Comparison of ENCODE assay signal across 26 mouse cellular contexts in the genomic region with DNA sequence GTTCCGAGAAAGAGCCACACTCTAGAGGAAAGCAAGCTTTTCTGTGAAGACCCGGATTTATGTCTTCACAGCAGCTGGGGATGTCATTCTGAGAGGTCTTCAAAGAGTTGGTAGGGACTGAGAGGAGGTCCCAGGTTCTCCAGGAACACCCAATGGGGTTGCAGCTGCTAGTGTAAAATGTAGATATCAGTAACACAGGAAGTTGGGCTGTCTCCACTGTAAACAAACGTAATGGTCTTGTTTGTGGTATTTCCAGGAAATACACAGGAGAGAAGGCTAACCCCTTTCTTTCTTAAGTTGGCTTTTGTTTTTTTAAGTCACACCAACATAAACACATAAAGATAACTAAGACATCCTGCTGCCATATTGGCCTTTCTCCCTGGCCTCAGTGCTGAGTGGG. TPM values are rescaled to one million over a fixed set of nuclear protein-coding genes. Genes with fewer than 3 reads are reported as not detected.
DNase-seq lines count a peak whose midpoint lies in the region; ATAC-seq lines count a peak whose summit lies in the region.
"Had no signal": no experiment of that assay in that cellular context is flagged by ENCODE, and none has a peak within 500 bp of the region (broad histone marks: within the 10 kb centered on the region; RNA-seq: fewer than 3 reads in every experiment).

No protein-coding gene starts in this region.

- H3K9ac ChIP-seq in kidney, embryonic 14.5 days (ENCODE audit: low read depth, low read length), result no peak overlapping the region
- no peak overlapping the region for H3K9ac ChIP-seq in kidney, embryonic 16.5 days (replicated peaks; ENCODE audit: low read length)
- H3K9ac ChIP-seq: forebrain, embryonic 13.5 days; limb, embryonic 12.5 days; liver, postnatal 0 days; neural tube, embryonic 13.5 days had no signal

- 0 out of 2 replicates have a peak overlapping the region, but pooled peaks have one; percentile 24 for H3K27ac ChIP-seq in kidney, embryonic 14.5 days (ENCODE audit: low read depth, low read length)
- no peak overlapping the region for H3K27ac ChIP-seq in kidney, embryonic 16.5 days (ENCODE audit: low read length)
- H3K27ac ChIP-seq: forebrain, embryonic 13.5 days; hindbrain, embryonic 10.5 days; layer of hippocampus, adult 2 months; limb, embryonic 12.5 days; neural tube, embryonic 13.5 days had no signal

- no peaks in the 10 kb centered on the region for H3K36me3 ChIP-seq in kidney, embryonic 14.5 days (ENCODE audit: control insufficient read depth, insufficient read depth, low read length)
- no peaks in the 10 kb centered on the region for H3K36me3 ChIP-seq in kidney, embryonic 16.5 days (ENCODE audit: insufficient read depth, low read length)
- H3K36me3 ChIP-seq: hindbrain, embryonic 10.5 days; limb, embryonic 12.5 days; neural tube, embryonic 13.5 days had no signal

- H3K4me1 ChIP-seq in kidney, embryonic 14.5 days (ENCODE audit: control insufficient read depth, insufficient read depth, low read length), result no peaks in the 10 kb centered on the region
- H3K4me1 ChIP-seq in kidney, embryonic 16.5 days (ENCODE audit: insufficient read depth, low read length), result no peaks in the 10 kb centered on the region
- H3K4me1 ChIP-seq: forebrain, embryonic 13.5 days; hindbrain, embryonic 10.5 days; limb, embryonic 12.5 days; neural tube, embryonic 13.5 days had no signal

- H3K9me3 ChIP-seq in kidney, embryonic 14.5 days (ENCODE audit: control insufficient read depth, low read length), result no peaks in the 10 kb centered on the region
- no peaks in the 10 kb centered on the region for H3K9me3 ChIP-seq in kidney, embryonic 16.5 days (ENCODE audit: low read length)
- H3K9me3 ChIP-seq: forebrain, embryonic 13.5 days; hindbrain, embryonic 10.5 days; limb, embryonic 12.5 days; megakaryocyte, embryonic 14.5 days; neural tube, embryonic 13.5 days had no signal

- 61% methylated on average over 3 of the region's 3 CpGs for WGBS in kidney, embryonic 14.5 days
- WGBS in kidney, embryonic 16.5 days, result 53% methylated on average over 3 of the region's 3 CpGs

- DNase-seq in thymus, postnatal 0 days (ENCODE audit: low spot score), result peak; percentile 78
- no peak for DNase-seq in thymus, postnatal 36 days
- peak; percentile 70 for DNase-seq in MEL-GATA-1-ER (ENCODE audit: extremely low read depth, low read depth)
- DNase-seq in naive thymus-derived CD4-positive, alpha-beta T cell, adult 2 months (ENCODE audit: low read depth), result peak; percentile 69
- DNase-seq in embryo, embryonic 10.5 days (ENCODE audit: low spot score), result no peak
- no peak for DNase-seq in ovary, postnatal 36 days (ENCODE audit: low spot score)
- DNase-seq: adrenal gland, adult 2 months; cerebellum, adult 11-12 months; cerebellum, postnatal 14 days; embryo, embryonic 11 days; kidney, postnatal 25 days; liver, postnatal 0 days; lung, postnatal 10 days; midbrain, embryonic 14.5 days; thymus, adult 18-20 months had no signal

- H3K27me3 ChIP-seq in kidney, embryonic 14.5 days (ENCODE audit: control insufficient read depth, insufficient read depth, low read length), result no peaks in the 10 kb centered on the region
- no peaks in the 10 kb centered on the region for H3K27me3 ChIP-seq in kidney, embryonic 16.5 days (ENCODE audit: insufficient read depth, low read length)
- H3K27me3 ChIP-seq: forebrain, embryonic 13.5 days; limb, embryonic 12.5 days; megakaryocyte, embryonic 14.5 days; neural tube, embryonic 13.5 days had no signal

- ATAC-seq in kidney, embryonic 14.5 days (ENCODE audit: low FRiP score, low TSS enrichment), result no peak
- no peak for ATAC-seq in kidney, embryonic 16.5 days (ENCODE audit: low FRiP score, low TSS enrichment)
- ATAC-seq: forebrain, embryonic 13.5 days; hindbrain, embryonic 16.5 days; intestine, postnatal 0 days; liver, postnatal 0 days had no signal

- H3K4me2 ChIP-seq in kidney, embryonic 14.5 days (replicated peaks; ENCODE audit: low read depth, low read length), result no peak overlapping the region
- H3K4me2 ChIP-seq in kidney, embryonic 16.5 days (replicated peaks; ENCODE audit: low read depth, low read length), result no peak overlapping the region
- H3K4me2 ChIP-seq: forebrain, embryonic 13.5 days; limb, embryonic 12.5 days; liver, embryonic 11.5 days; neural tube, embryonic 13.5 days had no signal

- no peak overlapping the region for H3K4me3 ChIP-seq in kidney, embryonic 14.5 days (ENCODE audit: low read length)
- no peak overlapping the region for H3K4me3 ChIP-seq in kidney, embryonic 16.5 days (ENCODE audit: low read length)
- H3K4me3 ChIP-seq: forebrain, embryonic 13.5 days; hindbrain, embryonic 10.5 days; layer of hippocampus, adult 2 months; limb, embryonic 12.5 days; megakaryocyte, embryonic 14.5 days; neural tube, embryonic 13.5 days had no signal

RNA-seq across cellular contexts. Expression of gene Ecm1, which starts 17.0 kb away (rescaled TPM):
- 168 and 204 TPM in 2 replicates for polyA plus RNA-seq in kidney, embryonic 14.5 days (2014; fragmentation: Nextera tagmentation; extraction: Ambion mirVana)
- 174 and 208 TPM in 2 replicates for polyA plus RNA-seq in kidney, embryonic 16.5 days (2015; fragmentation: Nextera tagmentation; extraction: Ambion mirVana)
- polyA plus RNA-seq in thymus, postnatal 0 days (2015; fragmentation: Nextera tagmentation; extraction: Ambion mirVana), result 14.0 and 16.8 TPM in 2 replicates

RNA-seq across cellular contexts. Expression of gene Adamtsl4, which starts 34.7 kb away (rescaled TPM):
- 2.0 and 3.7 TPM in 2 replicates for polyA plus RNA-seq in kidney, embryonic 14.5 days (2014; fragmentation: Nextera tagmentation; extraction: Ambion mirVana)
- 3.8 and 3.9 TPM in 2 replicates for polyA plus RNA-seq in kidney, embryonic 16.5 days (2015; fragmentation: Nextera tagmentation; extraction: Ambion mirVana)
- polyA plus RNA-seq in thymus, postnatal 0 days (2015; fragmentation: Nextera tagmentation; extraction: Ambion mirVana), result 0.91 and 2.0 TPM in 2 replicates

RNA-seq across cellular contexts. Expression of gene Tars2, which starts 37.6 kb away (rescaled TPM):
- 37.5 and 56.6 TPM in 2 replicates for polyA plus RNA-seq in kidney, embryonic 14.5 days (2014; fragmentation: Nextera tagmentation; extraction: Ambion mirVana)
- polyA plus RNA-seq in kidney, embryonic 16.5 days (2015; fragmentation: Nextera tagmentation; extraction: Ambion mirVana), result 53.2 and 55.9 TPM in 2 replicates
- polyA plus RNA-seq in thymus, postnatal 0 days (2015; fragmentation: Nextera tagmentation; extraction: Ambion mirVana), result 43.1 and 47.8 TPM in 2 replicates

Comparison
In these comparisons a context has a peak if more than half of its experiments do, and no peak if none do; other contexts are left out.
1. DNase-seq: peak in thymus, postnatal 0 days (single experiment), MEL-GATA-1-ER (single experiment) and naive thymus-derived CD4-positive, alpha-beta T cell, adult 2 months (single experiment); none in thymus, postnatal 36 days (0 of 2), embryo, embryonic 10.5 days (single experiment) and ovary, postnatal 36 days (single experiment).